Mouse (Mus musculus) lung, adult 2 months (tissue): ENCODE measurements around the gene Prep. TPM values are rescaled to one million over a fixed set of nuclear protein-coding genes. Genes with fewer than 3 reads are reported as not detected.

Experiments used
- DNase-seq: peaks from one replicate; pipeline ENCODE4 v3.0.0; 2022
- H3K4me1 ChIP-seq: fragments of 200-500 bp; 2 replicates; pipeline ENCODE4 v1.6.1; 2011; ENCODE audit warnings: low read length; ENCODE audit not compliant: control insufficient read depth, insufficient read depth
- H3K4me3 ChIP-seq: fragments of 200-500 bp; replicated peaks from 2 replicates; pipeline ENCODE3; 2011; ENCODE audit warnings: low read depth, mild to moderate bottlenecking, control low read depth, low read length; ENCODE audit errors: extremely low read depth
- CTCF ChIP-seq: fragments of 200-500 bp; IDR thresholded peaks from 2 replicates; pipeline ENCODE4 v1.5.1; 2011; ENCODE audit warnings: mild to moderate bottlenecking, low read length, control low read depth; ENCODE audit not compliant: insufficient read depth
- POLR2A ChIP-seq: fragments of 200-500 bp; IDR thresholded peaks from 2 replicates; pipeline ENCODE4 v1.6.1; 2011; ENCODE audit warnings: low read depth, mild to moderate bottlenecking, control low read depth, low read length, borderline replicate concordance; ENCODE audit errors: extremely low read depth
- WGBS: fragments of 180-500 bp; shearing (Covaris S2); methylation state at CpG from one replicate; pipeline ENCODE4 v1.1.7; 2018; 5-methylcytosine and 5-hydroxymethylcytosine counted together
- polyA plus RNA-seq: library from polyadenylated mRNA; depleted of rRNA; stranded (reverse); fragments of >200 nt; gene quantifications from 2 replicates; pipeline ENCODE4 v1.2.3, GENCODE M21; 2012

Prep gene
- polyA plus RNA-seq, 1 experiment = 19.8 TPM

DNA sequence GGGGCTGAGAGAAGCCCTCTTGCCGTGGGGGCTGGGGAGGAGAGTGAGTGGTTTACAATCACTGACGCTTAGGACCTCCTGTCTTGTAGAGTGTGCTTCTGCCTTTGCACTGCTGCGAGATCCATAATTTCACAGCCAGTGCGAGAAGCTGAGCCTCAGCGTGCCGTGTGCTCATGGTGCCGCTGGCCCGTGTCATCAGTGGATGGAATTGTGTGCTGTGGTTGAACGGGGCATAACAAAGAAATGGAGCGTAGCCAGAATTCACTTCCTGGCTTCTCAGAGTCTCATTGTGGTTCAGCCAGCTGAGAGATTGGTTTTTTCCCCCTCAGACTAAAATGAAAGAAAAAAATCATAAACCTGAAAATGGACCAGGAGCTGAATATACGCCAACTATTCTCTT, 62.1 kb downstream of the Prep start:
- Histone ChIP-seq H3K4me3 (peak overlapping the region; percentile 22), H3K4me1 (no peaks in the 10 kb centered on the region; the same call in 1 of the 2 replicates)
- DNase-seq = no peak
- TF ChIP-seq CTCF = no peak
- no peak for TF ChIP-seq POLR2A
- 45% methylated on average over 11 of the region's 11 CpGs for WGBS

- TF ChIP-seq POLR2A (no peak), CTCF (no peak)
- DNase-seq = no peak
- H3K4me1 ChIP-seq = no peaks in the 10 kb centered on the region; the same call in 1 of the 2 replicates
- no peak overlapping the region for H3K4me3 ChIP-seq
- WGBS = 73% methylated on average over 6 of the region's 6 CpGs
These were observed 63.0 kb downstream of the Prep start for GRCm38 (mm10) chr10:45130004-45130403.

- no peak overlapping the region for H3K4me3 ChIP-seq
- WGBS = 67% methylated on average over 4 of the region's 4 CpGs
- no peaks in the 10 kb centered on the region; the same call in 1 of the 2 replicates for H3K4me1 ChIP-seq
- peak; percentile 72 for TF ChIP-seq CTCF
- TF ChIP-seq POLR2A = no peak
- DNase-seq = peak; percentile 40
These were observed 65.4 kb downstream of the Prep start for GRCm38 (mm10) chr10:45132371-45132770.

GRCm38 (mm10) chr10:45136806-45137205, 69.8 kb downstream of the Prep start:
- no peak for DNase-seq
- 86% methylated on average over 7 of the region's 7 CpGs for WGBS
- Histone ChIP-seq H3K4me1 (no peaks in the 10 kb centered on the region), H3K4me3 (no peak overlapping the region)
- TF ChIP-seq CTCF (no peak), POLR2A (no peak)

- no peak for DNase-seq
- no peak overlapping the region for H3K4me3 ChIP-seq
- H3K4me1 ChIP-seq = no peaks in the 10 kb centered on the region
- TF ChIP-seq CTCF (no peak), POLR2A (no peak)
- 88% methylated on average over 4 of the region's 4 CpGs for WGBS
These were observed 72.9 kb downstream of the Prep start for GRCm38 (mm10) chr10:45139910-45140309.

GRCm38 (mm10) chr10:45140474-45141212, 73.6 kb downstream of the Prep start:
- DNase-seq = no peak
- H3K4me3 ChIP-seq = no peak overlapping the region
- no peak for TF ChIP-seq POLR2A
- no peak for TF ChIP-seq CTCF
- WGBS = 93% methylated on average over 7 of the region's 7 CpGs
- H3K4me1 ChIP-seq = no peaks in the 10 kb centered on the region

- no peak overlapping the region for H3K4me3 ChIP-seq
- DNase-seq = no peak
- no peak for TF ChIP-seq POLR2A
- H3K4me1 ChIP-seq = no peaks in the 10 kb centered on the region
- WGBS = 81% methylated on average over 5 of the region's 5 CpGs
These were observed 75.4 kb downstream of the Prep start for GRCm38 (mm10) chr10:45142359-45142758.

GRCm38 (mm10) chr10:45144038-45144817, 77.2 kb downstream of the Prep start:
- 96% methylated on average over 6 of the region's 6 CpGs for WGBS
- no peak for DNase-seq
- Histone ChIP-seq H3K4me1 (no peaks in the 10 kb centered on the region), H3K4me3 (no peak overlapping the region)
- TF ChIP-seq CTCF = no peak
- no peak for TF ChIP-seq POLR2A

- WGBS = 53% methylated on average over 6 of the region's 6 CpGs
These were observed 79.8 kb downstream of the Prep start for GRCm38 (mm10) chr10:45146821-45147220.

More at GRCm38 (mm10) chr10:45146821-45147220, 79.8 kb downstream of the Prep start:
- no peak for DNase-seq
- Histone ChIP-seq H3K4me3 (no peak overlapping the region), H3K4me1 (no peaks in the 10 kb centered on the region)
- no peak for TF ChIP-seq POLR2A
- no peak for TF ChIP-seq CTCF
